Mouse (Mus musculus): Measurements from ENCODE around the gene Men1. TPM values are rescaled to one million over a fixed set of nuclear protein-coding genes. Genes with fewer than 3 reads are reported as not detected.
A peak's percentile ranks its signal among the peaks of the same experiment; 100 is the strongest.

Gene Men1
- polyA plus RNA-seq, 1 experiment from 2014 or later = 55.2 TPM

DNA sequence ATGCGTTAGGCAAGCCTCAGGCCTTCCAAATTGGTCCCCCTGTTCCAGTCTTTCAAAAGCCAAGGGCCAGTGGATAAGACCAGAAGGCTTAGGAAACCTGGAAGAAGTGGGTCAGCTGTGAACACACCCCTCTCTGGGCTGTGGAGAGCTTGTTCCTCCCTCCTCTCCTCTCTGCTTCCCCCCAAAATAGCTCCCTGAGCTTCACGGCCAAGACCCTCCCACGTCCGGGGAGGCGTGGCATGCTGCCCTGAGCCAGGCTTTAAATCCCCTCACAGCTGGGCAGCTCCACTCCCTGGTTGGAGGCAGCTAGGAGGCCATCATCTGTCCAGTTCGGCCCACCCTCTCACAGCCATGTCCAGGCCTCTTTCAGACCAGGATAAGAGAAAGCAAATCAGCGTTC, 49.3 kb downstream of the Men1 start, which contains the start of gene Pygm:
TSS of gene Pygm (plus strand) at position 272 of the 400 bp plus-strand sequence.
- no peak within 1 kb of the TSS for H3K4me3 ChIP-seq (ENCODE audit: low read depth, low read length)
- 11% methylated on average over 7 of the region's 7 CpGs for WGBS
- ATAC-seq (replicated peaks; ENCODE audit: low FRiP score, low TSS enrichment, low read depth) = peak; percentile 51

DNA sequence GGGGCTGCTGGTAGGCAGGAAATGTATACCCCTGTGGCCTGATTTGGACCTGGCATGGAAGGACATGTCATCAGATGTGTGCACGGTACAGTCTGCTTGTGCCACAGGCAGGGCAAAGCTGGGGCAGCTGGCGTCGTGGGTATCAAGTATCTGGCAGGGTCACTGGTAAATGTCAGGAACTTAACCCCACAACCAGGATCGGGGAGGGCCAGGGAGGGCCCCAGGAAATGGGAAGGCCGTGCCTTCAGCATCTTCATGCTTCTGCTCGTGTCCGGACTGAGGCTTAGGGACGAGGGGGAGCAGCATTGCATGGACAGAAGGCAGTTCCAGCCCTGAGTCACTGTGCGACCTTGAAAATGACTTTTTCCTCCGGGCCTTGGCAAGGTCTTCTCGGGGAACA, 50.2 kb downstream of the Men1 start:
- DNase-seq (ENCODE audit: low spot score) (no peak), ATAC-seq (replicated peaks; ENCODE audit: low FRiP score, low TSS enrichment, low read depth) (no peak)
- Histone ChIP-seq H3K9ac (ENCODE audit: low read length) (no peak overlapping the region), H3K4me2 (ENCODE audit: low read length) (no peak overlapping the region), H3K4me1 (replicated peaks; ENCODE audit: control insufficient read depth, insufficient read depth, low read length) (peaks cover 10% of the 10 kb centered on the region), H3K9me3 (ENCODE audit: control insufficient read depth, low read length) (no peaks in the 10 kb centered on the region), H3K4me3 (ENCODE audit: low read depth, low read length) (no peak overlapping the region), H3K27me3 (replicated peaks; ENCODE audit: control insufficient read depth, insufficient read depth, low read length) (no peaks in the 10 kb centered on the region), H3K36me3 (ENCODE audit: control insufficient read depth, insufficient read depth, low read length) (no peaks in the 10 kb centered on the region), H3K27ac (ENCODE audit: low read depth) (no peak overlapping the region)
- WGBS = 79% methylated on average over 11 of the region's 11 CpGs

More for the DNA sequence above, 49.3 kb downstream of the Men1 start, which contains the start of gene Pygm:
- peaks cover 10% of the 10 kb centered on the region for H3K4me1 ChIP-seq (replicated peaks; ENCODE audit: control insufficient read depth, insufficient read depth, low read length)
- peak within 1 kb of the TSS; percentile 7; the same call in 1 of the 2 replicates for H3K4me2 ChIP-seq (ENCODE audit: low read length)
- no peaks in the 10 kb centered on the region for H3K9me3 ChIP-seq (ENCODE audit: control insufficient read depth, low read length)
- 0 out of 2 replicates have a peak, but pooled peaks cover 5% of the 10 kb centered on the region for H3K36me3 ChIP-seq (ENCODE audit: control insufficient read depth, insufficient read depth, low read length)
- no peaks in the 10 kb centered on the region for H3K27me3 ChIP-seq (replicated peaks; ENCODE audit: control insufficient read depth, insufficient read depth, low read length)
- H3K9ac ChIP-seq (ENCODE audit: low read length) = no peak within 1 kb of the TSS; the same call in 1 of the 2 replicates
- DNase-seq (ENCODE audit: low spot score) = no peak
- H3K27ac ChIP-seq (ENCODE audit: low read depth) = no peak within 1 kb of the TSS

DNA sequence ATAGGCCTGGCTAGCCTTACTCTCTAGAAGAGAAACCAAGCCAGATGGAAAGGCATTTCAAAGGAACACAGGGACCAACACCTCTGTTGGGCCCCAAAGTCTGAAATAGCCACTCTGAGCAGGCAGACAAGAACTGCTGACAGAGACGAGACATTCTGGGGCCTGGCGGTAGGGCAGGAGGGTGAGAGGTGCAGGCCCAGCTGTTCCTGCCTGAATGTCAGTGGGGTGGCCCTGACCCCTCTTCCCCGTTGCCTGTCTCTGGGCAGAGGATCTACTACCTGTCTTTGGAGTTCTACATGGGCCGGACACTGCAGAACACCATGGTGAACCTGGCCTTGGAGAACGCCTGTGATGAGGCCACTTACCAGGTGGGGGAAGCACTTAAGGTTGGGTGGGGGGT, 50.6 kb downstream of the Men1 start:
- Histone ChIP-seq H3K36me3 (ENCODE audit: control insufficient read depth, insufficient read depth, low read length) (no peaks in the 10 kb centered on the region), H3K9me3 (ENCODE audit: control insufficient read depth, low read length) (no peaks in the 10 kb centered on the region), H3K4me3 (ENCODE audit: low read depth, low read length) (no peak overlapping the region), H3K4me2 (ENCODE audit: low read length) (no peak overlapping the region), H3K4me1 (replicated peaks; ENCODE audit: control insufficient read depth, insufficient read depth, low read length) (peaks cover 10% of the 10 kb centered on the region), H3K9ac (ENCODE audit: low read length) (no peak overlapping the region), H3K27ac (ENCODE audit: low read depth) (no peak overlapping the region), H3K27me3 (replicated peaks; ENCODE audit: control insufficient read depth, insufficient read depth, low read length) (no peaks in the 10 kb centered on the region)
- 75% methylated on average over 5 of the region's 5 CpGs for WGBS
- DNase-seq (ENCODE audit: low spot score) (no peak), ATAC-seq (replicated peaks; ENCODE audit: low FRiP score, low TSS enrichment, low read depth) (no peak)

DNA sequence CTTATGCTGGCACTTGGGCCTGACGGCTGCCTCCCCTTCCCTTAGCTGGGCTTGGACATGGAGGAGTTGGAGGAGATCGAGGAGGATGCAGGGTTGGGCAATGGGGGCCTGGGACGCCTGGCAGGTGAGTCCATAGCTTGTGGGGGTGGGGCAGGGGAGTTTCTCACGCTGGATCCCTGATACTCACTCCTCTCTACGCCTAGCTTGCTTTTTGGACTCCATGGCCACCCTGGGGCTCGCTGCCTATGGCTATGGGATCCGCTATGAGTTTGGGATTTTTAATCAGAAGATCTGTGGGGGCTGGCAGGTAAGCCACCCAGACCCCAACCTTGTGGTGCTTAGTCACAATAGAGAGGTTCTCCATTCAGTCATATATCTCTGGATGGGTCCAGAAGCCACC, 51.0 kb downstream of the Men1 start:
- no peaks in the 10 kb centered on the region for H3K9me3 ChIP-seq (ENCODE audit: control insufficient read depth, low read length)
- H3K36me3 ChIP-seq (ENCODE audit: control insufficient read depth, insufficient read depth, low read length) = no peaks in the 10 kb centered on the region
- no peak overlapping the region for H3K27ac ChIP-seq (ENCODE audit: low read depth)
- 83% methylated on average over 7 of the region's 7 CpGs for WGBS
- ATAC-seq (replicated peaks; ENCODE audit: low FRiP score, low TSS enrichment, low read depth) (no peak), DNase-seq (ENCODE audit: low spot score) (no peak)
- H3K4me3 ChIP-seq (ENCODE audit: low read depth, low read length) = no peak overlapping the region
- H3K9ac ChIP-seq (ENCODE audit: low read length) = no peak overlapping the region
- H3K4me1 ChIP-seq (replicated peaks; ENCODE audit: control insufficient read depth, insufficient read depth, low read length) = peaks cover 10% of the 10 kb centered on the region
- no peaks in the 10 kb centered on the region for H3K27me3 ChIP-seq (replicated peaks; ENCODE audit: control insufficient read depth, insufficient read depth, low read length)
- no peak overlapping the region for H3K4me2 ChIP-seq (ENCODE audit: low read length)

DNA sequence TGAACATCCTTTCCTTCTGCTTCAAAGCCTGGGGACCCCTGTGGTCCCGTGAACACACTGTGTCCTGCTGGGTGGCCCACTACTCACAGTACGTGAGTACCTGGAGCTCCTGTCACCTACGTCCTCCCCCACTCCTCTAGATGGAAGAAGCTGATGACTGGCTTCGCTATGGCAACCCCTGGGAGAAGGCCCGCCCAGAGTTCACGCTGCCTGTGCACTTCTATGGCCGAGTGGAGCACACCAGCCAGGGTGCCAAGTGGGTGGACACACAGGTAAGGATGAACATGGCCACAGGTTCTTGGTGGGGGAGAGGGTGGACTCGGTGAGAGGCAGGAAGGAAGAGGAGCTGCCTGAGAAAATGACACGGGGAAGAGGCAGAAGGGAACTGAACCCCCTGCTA, 51.5 kb downstream of the Men1 start:
- H3K27ac ChIP-seq (ENCODE audit: low read depth) = no peak overlapping the region
- WGBS = 59% methylated on average over 9 of the region's 9 CpGs
- H3K9me3 ChIP-seq (ENCODE audit: control insufficient read depth, low read length) = no peaks in the 10 kb centered on the region
- no peaks in the 10 kb centered on the region for H3K36me3 ChIP-seq (ENCODE audit: control insufficient read depth, insufficient read depth, low read length)
- H3K9ac ChIP-seq (ENCODE audit: low read length) = no peak overlapping the region
- no peaks in the 10 kb centered on the region for H3K27me3 ChIP-seq (replicated peaks; ENCODE audit: control insufficient read depth, insufficient read depth, low read length)
- no peak overlapping the region for H3K4me3 ChIP-seq (ENCODE audit: low read depth, low read length)
- no peak for ATAC-seq (replicated peaks; ENCODE audit: low FRiP score, low TSS enrichment, low read depth)
- H3K4me1 ChIP-seq (replicated peaks; ENCODE audit: control insufficient read depth, insufficient read depth, low read length) = peaks cover 10% of the 10 kb centered on the region
- H3K4me2 ChIP-seq (ENCODE audit: low read length) = no peak overlapping the region
- no peak for DNase-seq (ENCODE audit: low spot score)

GRCm38 (mm10) chr19:6388006-6388405, 53.2 kb downstream of the Men1 start:
- Histone ChIP-seq H3K27ac (ENCODE audit: low read depth) (no peak overlapping the region), H3K27me3 (replicated peaks; ENCODE audit: control insufficient read depth, insufficient read depth, low read length) (no peaks in the 10 kb centered on the region), H3K36me3 (ENCODE audit: control insufficient read depth, insufficient read depth, low read length) (no peaks in the 10 kb centered on the region), H3K9ac (ENCODE audit: low read length) (no peak overlapping the region), H3K9me3 (ENCODE audit: control insufficient read depth, low read length) (no peaks in the 10 kb centered on the region), H3K4me3 (ENCODE audit: low read depth, low read length) (no peak overlapping the region), H3K4me1 (replicated peaks; ENCODE audit: control insufficient read depth, insufficient read depth, low read length) (peaks cover 10% of the 10 kb centered on the region), H3K4me2 (ENCODE audit: low read length) (no peak overlapping the region)
- WGBS = 89% methylated on average over 13 of the region's 13 CpGs
- DNase-seq (ENCODE audit: low spot score) = no peak
- no peak for ATAC-seq (replicated peaks; ENCODE audit: low FRiP score, low TSS enrichment, low read depth)

DNA sequence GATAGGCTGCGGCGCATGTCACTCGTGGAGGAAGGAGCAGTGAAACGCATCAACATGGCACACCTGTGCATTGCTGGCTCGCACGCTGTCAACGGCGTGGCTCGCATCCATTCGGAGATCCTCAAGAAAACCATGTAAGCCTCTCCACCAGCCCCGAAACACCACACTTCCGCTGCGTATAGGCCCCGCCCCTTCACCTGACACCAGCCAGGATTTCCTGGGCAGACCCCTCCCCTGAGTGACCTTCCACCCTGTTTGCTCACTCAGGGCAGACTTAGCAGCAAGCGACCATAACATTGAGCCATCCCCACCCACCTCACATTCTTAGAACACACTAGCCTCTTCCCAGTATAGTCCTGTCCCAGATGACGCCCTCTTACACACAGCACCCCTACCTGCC, 55.0 kb downstream of the Men1 start:
- peak overlapping the region; percentile 20 for H3K4me3 ChIP-seq (ENCODE audit: low read depth, low read length)
- peak; percentile 59 for ATAC-seq (replicated peaks; ENCODE audit: low FRiP score, low TSS enrichment, low read depth)
- no peaks in the 10 kb centered on the region for H3K9me3 ChIP-seq (ENCODE audit: control insufficient read depth, low read length)
- H3K36me3 ChIP-seq (ENCODE audit: control insufficient read depth, insufficient read depth, low read length) = no peaks in the 10 kb centered on the region
- no peak for DNase-seq (ENCODE audit: low spot score)
- H3K4me1 ChIP-seq (replicated peaks; ENCODE audit: control insufficient read depth, insufficient read depth, low read length) = no peaks in the 10 kb centered on the region
- WGBS = 4% methylated on average over 16 of the region's 16 CpGs
- peak overlapping the region; percentile 47 for H3K4me2 ChIP-seq (ENCODE audit: low read length)
- 0 out of 2 replicates have a peak overlapping the region, but pooled peaks have one; percentile 25 for H3K9ac ChIP-seq (ENCODE audit: low read length)
- H3K27ac ChIP-seq (ENCODE audit: low read depth) = 0 out of 2 replicates have a peak overlapping the region, but pooled peaks have one; percentile 22
- H3K27me3 ChIP-seq (replicated peaks; ENCODE audit: control insufficient read depth, insufficient read depth, low read length) = no peaks in the 10 kb centered on the region

DNA sequence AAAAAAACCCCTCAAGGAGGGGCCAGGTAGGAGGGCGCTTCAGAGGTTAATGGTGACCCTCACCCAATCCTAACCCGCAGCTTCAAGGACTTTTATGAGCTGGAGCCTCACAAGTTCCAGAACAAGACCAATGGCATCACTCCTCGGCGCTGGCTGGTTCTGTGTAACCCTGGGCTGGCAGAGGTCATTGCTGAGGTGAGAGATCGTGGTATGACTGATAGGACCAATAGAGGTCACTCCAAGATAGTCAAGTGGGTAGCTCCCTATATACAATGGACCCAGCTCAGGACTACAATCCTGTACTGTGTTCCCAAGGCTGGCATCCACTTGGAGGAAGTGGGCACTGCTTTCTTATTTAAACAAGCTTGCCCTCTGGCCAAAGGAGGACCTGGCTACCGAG, 55.5 kb downstream of the Men1 start:
- 36% methylated on average over 6 of the region's 6 CpGs for WGBS
- Histone ChIP-seq H3K9ac (ENCODE audit: low read length) (no peak overlapping the region), H3K27ac (ENCODE audit: low read depth) (no peak overlapping the region), H3K4me1 (replicated peaks; ENCODE audit: control insufficient read depth, insufficient read depth, low read length) (no peaks in the 10 kb centered on the region), H3K4me3 (ENCODE audit: low read depth, low read length) (no peak overlapping the region; the same call in 1 of the 2 replicates), H3K27me3 (replicated peaks; ENCODE audit: control insufficient read depth, insufficient read depth, low read length) (no peaks in the 10 kb centered on the region), H3K4me2 (ENCODE audit: low read length) (peak overlapping the region; percentile 47), H3K36me3 (ENCODE audit: control insufficient read depth, insufficient read depth, low read length) (no peaks in the 10 kb centered on the region), H3K9me3 (ENCODE audit: control insufficient read depth, low read length) (no peaks in the 10 kb centered on the region)
- ATAC-seq (replicated peaks; ENCODE audit: low FRiP score, low TSS enrichment, low read depth) = 0 out of 2 replicates have a peak, but pooled peaks have one; percentile 4
- no peak for DNase-seq (ENCODE audit: low spot score)

All from intestine, embryonic 14.5 days (tissue).